Mouse (Mus musculus): Measurements from ENCODE around the gene Rps7. TPM values are rescaled to one million over a fixed set of nuclear protein-coding genes. Genes with fewer than 3 reads are reported as not detected.

Gene Rps7
- polyA plus RNA-seq, 1 experiment from 2014 or later: 790 TPM

DNA sequence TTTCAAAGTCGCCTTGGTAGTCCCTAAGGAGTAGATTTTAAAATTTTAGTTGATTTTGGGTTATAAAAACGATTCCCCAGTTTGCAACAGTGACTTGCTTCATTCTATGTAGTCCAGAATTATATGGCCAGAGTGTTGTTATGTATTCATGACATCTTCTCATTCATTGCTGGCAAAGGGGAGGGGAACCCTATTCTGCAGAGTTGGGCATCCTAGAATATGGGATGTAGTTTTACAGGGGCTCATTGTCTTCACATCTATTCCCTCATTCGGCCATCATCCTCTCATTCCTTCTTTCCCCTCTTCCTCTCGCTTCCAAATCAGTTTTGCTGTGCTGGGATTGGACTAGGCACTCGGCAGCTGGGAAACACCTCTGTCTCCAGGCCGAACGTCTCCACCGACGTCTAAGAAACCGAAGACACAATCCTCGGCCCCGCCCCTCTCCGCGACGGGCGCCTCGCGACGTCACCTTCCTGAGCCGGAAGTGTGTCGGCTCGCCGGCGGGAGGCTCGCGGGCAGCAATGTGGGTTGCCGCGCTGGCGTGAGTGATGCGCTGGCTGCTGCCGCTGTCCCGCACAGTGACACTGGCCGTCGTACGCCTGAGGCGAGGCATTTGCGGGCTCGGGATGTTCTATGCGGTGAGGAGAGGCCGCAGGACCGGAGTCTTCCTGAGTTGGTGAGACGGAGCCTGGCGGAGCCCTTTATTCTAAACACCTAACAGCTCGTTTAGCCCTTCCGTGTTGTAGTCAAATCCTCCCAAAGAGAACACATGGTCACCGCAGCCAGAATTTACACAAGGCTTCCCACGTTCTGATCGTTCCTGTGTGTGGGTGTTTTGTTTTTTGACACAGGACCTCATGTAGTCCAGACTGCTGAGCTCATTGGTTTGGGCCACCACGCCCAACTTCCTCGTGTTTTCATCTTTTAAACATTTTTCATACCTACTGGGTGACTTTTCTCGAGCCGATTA, 13.7 kb upstream of the Rps7 start, which contains the start of gene Rnaseh1:
TSS of gene Rnaseh1 (plus strand) at position 462 of the 970 bp plus-strand sequence.
- Histone ChIP-seq H3K27ac (ENCODE audit: low read depth, low read length) (peak within 1 kb of the TSS; percentile 77), H3K4me2 (ENCODE audit: low read length) (peak within 1 kb of the TSS; percentile 73), H3K9me3 (replicated peaks; ENCODE audit: control insufficient read depth, low read length) (no peaks in the 10 kb centered on the region), H3K9ac (ENCODE audit: low read length) (peak within 1 kb of the TSS; percentile 79), H3K27me3 (replicated peaks; ENCODE audit: control insufficient read depth, insufficient read depth, low read length) (peaks cover 4% of the 10 kb centered on the region; the same call in 1 of the 2 replicates), H3K4me1 (ENCODE audit: control insufficient read depth, insufficient read depth, low read length) (peaks cover 7% of the 10 kb centered on the region), H3K36me3 (ENCODE audit: control insufficient read depth, insufficient read depth, low read length) (peaks cover 15% of the 10 kb centered on the region), H3K4me3 (ENCODE audit: low read depth, low read length) (peak within 1 kb of the TSS; percentile 75)
- ATAC-seq: peak; percentile 98
- WGBS: 2% methylated on average over 52 of the region's 52 CpGs
- peak; percentile 93 for DNase-seq (ENCODE audit: low spot score)

DNA sequence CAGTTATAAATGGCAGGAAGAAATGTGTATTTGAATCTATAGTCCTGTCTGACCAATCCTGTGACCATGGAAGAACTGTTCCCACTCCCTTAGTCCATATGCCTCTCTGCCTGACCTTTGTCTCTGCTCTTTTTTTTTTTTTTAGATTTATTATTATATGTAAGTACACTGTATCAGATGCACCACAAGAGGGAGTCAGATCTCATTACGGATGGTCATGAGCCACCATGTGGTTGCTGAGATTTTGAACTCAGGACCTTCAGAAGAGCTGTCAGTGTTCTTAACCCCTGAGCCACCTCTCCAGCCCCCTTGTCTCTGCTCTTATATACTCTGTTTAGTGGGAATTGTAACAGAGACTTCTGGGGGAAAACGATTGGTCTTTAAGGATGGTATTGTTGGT, 3.0 kb upstream of the Rps7 start:
- H3K4me2 ChIP-seq (ENCODE audit: low read length): no peak overlapping the region
- H3K27ac ChIP-seq (ENCODE audit: low read depth, low read length): no peak overlapping the region
- no peaks in the 10 kb centered on the region; the same call in 1 of the 2 replicates for H3K27me3 ChIP-seq (replicated peaks; ENCODE audit: control insufficient read depth, insufficient read depth, low read length)
- 79% methylated on average over 2 of the region's 2 CpGs for WGBS
- ATAC-seq (no peak), DNase-seq (ENCODE audit: low spot score) (no peak)
- H3K4me3 ChIP-seq (ENCODE audit: low read depth, low read length): no peak overlapping the region
- peaks cover 8% of the 10 kb centered on the region for H3K4me1 ChIP-seq (ENCODE audit: control insufficient read depth, insufficient read depth, low read length)
- H3K9ac ChIP-seq (ENCODE audit: low read length): no peak overlapping the region
- no peaks in the 10 kb centered on the region for H3K9me3 ChIP-seq (replicated peaks; ENCODE audit: control insufficient read depth, low read length)
- peaks cover 7% of the 10 kb centered on the region for H3K36me3 ChIP-seq (ENCODE audit: control insufficient read depth, insufficient read depth, low read length)

DNA sequence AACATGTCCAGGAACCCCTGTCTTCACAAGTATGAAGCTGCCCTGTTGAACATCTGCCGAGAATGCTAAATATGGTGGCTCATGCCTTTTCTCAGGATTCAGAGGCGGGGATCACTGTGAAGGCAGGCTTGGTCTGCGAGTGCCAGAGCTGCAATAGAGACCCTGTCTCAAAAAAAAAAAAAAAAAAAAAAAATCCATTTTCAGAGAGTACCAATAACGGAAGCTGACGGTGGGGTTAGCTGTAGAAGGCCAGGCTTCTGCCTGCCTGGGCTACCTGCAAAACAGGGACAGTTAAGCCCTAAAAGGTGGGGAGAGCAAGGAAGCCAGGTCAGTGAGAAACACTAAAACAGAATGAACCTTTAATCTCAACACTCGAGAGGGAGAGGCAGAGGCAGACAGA, 790 bp upstream of the Rps7 start:
- ATAC-seq (no peak), DNase-seq (ENCODE audit: low spot score) (no peak)
- H3K27ac ChIP-seq (ENCODE audit: low read depth, low read length): no peak overlapping the region
- H3K4me3 ChIP-seq (ENCODE audit: low read depth, low read length): peak overlapping the region; percentile 85
- no peaks in the 10 kb centered on the region for H3K27me3 ChIP-seq (replicated peaks; ENCODE audit: control insufficient read depth, insufficient read depth, low read length)
- WGBS: 91% methylated on average over 6 of the region's 6 CpGs
- peaks cover 30% of the 10 kb centered on the region for H3K36me3 ChIP-seq (ENCODE audit: control insufficient read depth, insufficient read depth, low read length)
- peaks cover 8% of the 10 kb centered on the region for H3K4me1 ChIP-seq (ENCODE audit: control insufficient read depth, insufficient read depth, low read length)
- peak overlapping the region; percentile 49 for H3K4me2 ChIP-seq (ENCODE audit: low read length)
- H3K9me3 ChIP-seq (replicated peaks; ENCODE audit: control insufficient read depth, low read length): no peaks in the 10 kb centered on the region
- no peak overlapping the region; the same call in 1 of the 2 replicates for H3K9ac ChIP-seq (ENCODE audit: low read length)

DNA sequence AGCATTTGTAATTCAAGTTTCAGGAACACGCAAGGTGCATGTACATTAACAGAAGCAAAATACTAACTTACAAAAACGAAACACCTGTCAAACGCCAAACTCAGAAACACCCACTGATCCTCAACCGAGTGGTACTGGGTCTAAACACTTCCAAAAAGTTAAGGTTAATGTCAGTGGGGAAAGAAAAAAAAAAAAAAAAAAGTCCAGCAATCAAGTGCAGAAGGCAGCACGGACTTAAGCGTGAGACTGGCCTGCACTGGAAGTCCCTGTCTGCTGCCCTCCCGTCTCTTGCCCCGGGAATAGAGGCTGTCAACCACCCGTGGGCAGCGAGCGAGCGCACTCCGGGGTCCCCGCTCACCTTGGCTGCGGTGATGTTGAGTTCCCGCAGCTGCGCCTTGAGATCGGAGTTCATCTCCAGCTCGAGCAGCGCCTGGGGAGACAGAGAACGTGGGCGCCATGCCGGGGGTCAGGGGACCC, 657 bp downstream of the Rps7 start:
- Histone ChIP-seq H3K4me1 (ENCODE audit: control insufficient read depth, insufficient read depth, low read length) (peaks cover 8% of the 10 kb centered on the region), H3K4me3 (ENCODE audit: low read depth, low read length) (peak overlapping the region; percentile 85), H3K9me3 (replicated peaks; ENCODE audit: control insufficient read depth, low read length) (no peaks in the 10 kb centered on the region), H3K9ac (ENCODE audit: low read length) (peak overlapping the region; percentile 98), H3K27ac (ENCODE audit: low read depth, low read length) (peak overlapping the region; percentile 86), H3K4me2 (ENCODE audit: low read length) (peak overlapping the region; percentile 79), H3K36me3 (ENCODE audit: control insufficient read depth, insufficient read depth, low read length) (peaks cover 44% of the 10 kb centered on the region), H3K27me3 (replicated peaks; ENCODE audit: control insufficient read depth, insufficient read depth, low read length) (no peaks in the 10 kb centered on the region)
- ATAC-seq: peak; percentile 40; the same call in 1 of the 2 replicates
- no peak for DNase-seq (ENCODE audit: low spot score)
- WGBS: 2% methylated on average over 21 of the region's 23 CpGs

DNA sequence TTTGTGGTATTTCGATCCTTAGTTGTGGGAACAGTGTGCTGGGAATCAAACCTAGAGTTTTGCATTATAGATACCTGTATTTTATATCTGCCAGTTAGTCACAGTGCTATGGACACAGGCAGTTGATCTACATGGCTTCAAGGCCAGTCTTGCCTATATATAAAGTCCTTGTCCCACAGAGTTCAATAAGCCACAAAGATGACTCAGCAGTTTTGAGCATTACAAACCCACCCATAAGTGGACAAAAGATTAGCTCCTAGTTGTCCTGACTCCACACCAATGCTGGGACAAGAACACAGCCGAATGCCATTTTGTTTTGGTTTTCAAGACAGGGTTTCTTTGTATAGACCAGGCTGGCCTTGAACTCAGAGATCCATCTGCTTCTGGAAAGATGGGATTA, 7.3 kb downstream of the Rps7 start:
- Histone ChIP-seq H3K9me3 (replicated peaks; ENCODE audit: control insufficient read depth, low read length) (no peaks in the 10 kb centered on the region), H3K36me3 (ENCODE audit: control insufficient read depth, insufficient read depth, low read length) (peaks cover 56% of the 10 kb centered on the region), H3K27ac (ENCODE audit: low read depth, low read length) (no peak overlapping the region), H3K4me1 (ENCODE audit: control insufficient read depth, insufficient read depth, low read length) (no peaks in the 10 kb centered on the region), H3K9ac (ENCODE audit: low read length) (no peak overlapping the region), H3K27me3 (replicated peaks; ENCODE audit: control insufficient read depth, insufficient read depth, low read length) (no peaks in the 10 kb centered on the region), H3K4me3 (ENCODE audit: low read depth, low read length) (no peak overlapping the region), H3K4me2 (ENCODE audit: low read length) (no peak overlapping the region)
- 87% methylated on average over 2 of the region's 2 CpGs for WGBS
- no peak for ATAC-seq
- DNase-seq (ENCODE audit: low spot score): no peak

DNA sequence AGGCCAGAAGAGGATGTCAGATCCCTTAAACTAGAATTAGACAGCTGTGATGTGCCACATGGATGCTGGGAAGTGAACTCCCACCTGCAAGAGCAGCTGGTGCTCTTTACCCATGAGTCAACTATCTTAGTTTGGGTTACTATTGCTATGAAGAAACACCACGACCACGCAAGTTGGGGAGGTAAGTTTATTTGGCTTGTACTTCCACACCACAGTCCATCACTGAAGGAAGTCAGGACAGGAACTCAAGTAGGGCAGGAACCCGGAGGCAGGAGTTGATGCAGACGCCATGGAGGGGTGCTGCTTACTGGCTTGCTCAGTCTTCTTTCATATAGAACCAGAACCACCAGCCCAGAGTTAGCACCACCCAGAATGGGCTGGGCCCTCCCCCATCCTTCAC, 8.7 kb downstream of the Rps7 start:
- no peak for DNase-seq (ENCODE audit: low spot score)
- 78% methylated on average over 4 of the region's 4 CpGs for WGBS
- peaks cover 3% of the 10 kb centered on the region; the same call in 1 of the 2 replicates for H3K4me1 ChIP-seq (ENCODE audit: control insufficient read depth, insufficient read depth, low read length)
- ATAC-seq: no peak
- peaks cover 42% of the 10 kb centered on the region for H3K36me3 ChIP-seq (ENCODE audit: control insufficient read depth, insufficient read depth, low read length)
- H3K27ac ChIP-seq (ENCODE audit: low read depth, low read length): no peak overlapping the region
- H3K9ac ChIP-seq (ENCODE audit: low read length): no peak overlapping the region
- no peaks in the 10 kb centered on the region for H3K9me3 ChIP-seq (replicated peaks; ENCODE audit: control insufficient read depth, low read length)
- no peak overlapping the region for H3K4me3 ChIP-seq (ENCODE audit: low read depth, low read length)
- H3K4me2 ChIP-seq (ENCODE audit: low read length): no peak overlapping the region
- H3K27me3 ChIP-seq (replicated peaks; ENCODE audit: control insufficient read depth, insufficient read depth, low read length): no peaks in the 10 kb centered on the region

DNA sequence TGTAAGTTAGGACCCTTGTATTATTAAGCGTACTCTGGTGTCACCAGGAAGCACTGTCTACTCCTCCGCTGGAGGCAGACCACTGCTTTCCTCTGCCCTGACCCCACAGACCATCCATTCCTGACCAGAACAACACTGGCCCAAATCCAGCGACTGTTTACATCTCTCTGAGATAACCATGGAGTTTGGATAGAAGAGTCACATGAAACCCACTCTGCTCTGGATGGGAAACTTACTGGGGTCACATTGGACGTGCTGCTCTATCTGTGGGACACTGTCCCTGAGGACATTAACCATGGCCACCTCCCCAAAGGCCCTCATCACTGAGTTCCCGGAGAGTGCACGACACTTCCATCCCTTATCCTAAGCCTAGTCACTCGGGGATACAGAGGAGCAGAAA, 10.3 kb downstream of the Rps7 start:
- DNase-seq (ENCODE audit: low spot score) (no peak), ATAC-seq (no peak)
- H3K9me3 ChIP-seq (replicated peaks; ENCODE audit: control insufficient read depth, low read length): no peaks in the 10 kb centered on the region
- H3K27me3 ChIP-seq (replicated peaks; ENCODE audit: control insufficient read depth, insufficient read depth, low read length): no peaks in the 10 kb centered on the region
- H3K36me3 ChIP-seq (ENCODE audit: control insufficient read depth, insufficient read depth, low read length): peaks cover 26% of the 10 kb centered on the region
- 81% methylated on average over 7 of the region's 7 CpGs for WGBS
- no peak overlapping the region for H3K9ac ChIP-seq (ENCODE audit: low read length)
- peaks cover 4% of the 10 kb centered on the region; the same call in 1 of the 2 replicates for H3K4me1 ChIP-seq (ENCODE audit: control insufficient read depth, insufficient read depth, low read length)
- no peak overlapping the region for H3K27ac ChIP-seq (ENCODE audit: low read depth, low read length)
- no peak overlapping the region for H3K4me3 ChIP-seq (ENCODE audit: low read depth, low read length)
- no peak overlapping the region for H3K4me2 ChIP-seq (ENCODE audit: low read length)

DNA sequence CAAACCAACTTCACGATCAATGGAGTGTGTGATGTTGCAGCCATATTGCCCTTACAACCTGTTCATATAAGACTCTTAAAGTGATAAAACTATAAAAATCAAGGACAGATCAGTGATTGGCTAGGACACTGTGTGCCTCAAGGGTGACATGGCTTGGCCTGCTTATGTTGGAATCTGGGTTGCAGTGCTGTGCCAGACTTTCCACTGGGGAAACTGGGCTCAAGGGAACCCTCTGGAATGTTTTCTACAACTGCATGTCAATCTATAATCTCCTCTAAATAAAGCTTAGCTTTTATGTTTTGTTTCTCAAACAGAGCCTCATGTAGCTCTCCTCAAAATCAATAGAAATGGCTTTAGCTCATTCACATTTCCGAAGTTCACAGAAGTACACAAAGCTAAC, 11.5 kb downstream of the Rps7 start:
- Histone ChIP-seq H3K9ac (ENCODE audit: low read length) (no peak overlapping the region), H3K4me3 (ENCODE audit: low read depth, low read length) (no peak overlapping the region), H3K36me3 (ENCODE audit: control insufficient read depth, insufficient read depth, low read length) (peaks cover 14% of the 10 kb centered on the region), H3K4me2 (ENCODE audit: low read length) (no peak overlapping the region), H3K4me1 (ENCODE audit: control insufficient read depth, insufficient read depth, low read length) (peaks cover 4% of the 10 kb centered on the region; the same call in 1 of the 2 replicates), H3K27ac (ENCODE audit: low read depth, low read length) (no peak overlapping the region), H3K9me3 (replicated peaks; ENCODE audit: control insufficient read depth, low read length) (no peaks in the 10 kb centered on the region), H3K27me3 (replicated peaks; ENCODE audit: control insufficient read depth, insufficient read depth, low read length) (no peaks in the 10 kb centered on the region)
- WGBS: 88% methylated on average over 2 of the region's 2 CpGs
- ATAC-seq: no peak
- DNase-seq (ENCODE audit: low spot score): no peak

DNA sequence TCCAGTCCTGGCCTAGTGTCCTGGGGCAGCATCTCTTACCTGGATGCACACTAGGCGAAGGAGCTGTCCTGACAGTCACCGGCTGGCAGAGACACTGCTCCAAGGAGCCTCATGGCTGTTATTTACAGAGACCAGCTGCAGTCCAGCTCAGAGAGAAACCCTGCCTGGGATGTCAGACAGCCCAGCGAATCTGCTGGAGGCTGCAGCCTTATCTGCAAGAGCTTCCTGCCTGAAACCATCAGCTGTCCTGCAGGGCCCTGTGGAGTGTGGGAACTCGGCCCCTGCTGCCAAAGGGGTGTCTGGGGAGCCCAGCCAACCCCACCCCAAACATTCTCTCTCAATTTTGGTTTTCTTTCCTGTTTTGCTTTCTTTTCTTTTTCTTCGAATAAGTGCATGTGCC, 12.6 kb downstream of the Rps7 start, which contains the start of gene Colec11:
TSS of gene Colec11 (minus strand) at position 183 of the 400 bp plus-strand sequence.
- no peaks in the 10 kb centered on the region for H3K27me3 ChIP-seq (replicated peaks; ENCODE audit: control insufficient read depth, insufficient read depth, low read length)
- WGBS: 58% methylated on average over 5 of the region's 5 CpGs
- DNase-seq (ENCODE audit: low spot score): no peak

More for the DNA sequence above, 12.6 kb downstream of the Rps7 start, which contains the start of gene Colec11:
- Histone ChIP-seq H3K9ac (ENCODE audit: low read length) (no peak within 1 kb of the TSS), H3K9me3 (replicated peaks; ENCODE audit: control insufficient read depth, low read length) (no peaks in the 10 kb centered on the region), H3K4me2 (ENCODE audit: low read length) (no peak within 1 kb of the TSS), H3K4me1 (ENCODE audit: control insufficient read depth, insufficient read depth, low read length) (peaks cover 4% of the 10 kb centered on the region; the same call in 1 of the 2 replicates), H3K36me3 (ENCODE audit: control insufficient read depth, insufficient read depth, low read length) (peaks cover 3% of the 10 kb centered on the region), H3K4me3 (ENCODE audit: low read depth, low read length) (no peak within 1 kb of the TSS), H3K27ac (ENCODE audit: low read depth, low read length) (no peak within 1 kb of the TSS)
- no peak for ATAC-seq

All from forebrain, embryonic 14.5 days (tissue).